Mouse (Mus musculus) limb, embryonic 13.5 days (tissue): ENCODE data around the gene Trpc4ap. TPM values are rescaled to one million over a fixed set of nuclear protein-coding genes. Genes with fewer than 3 reads are reported as not detected.
"Not testable (repeated sequence)": the region's sequence is repeated elsewhere in the genome, so short reads cannot be mapped to it uniquely, and the experiment has no call there.

Source experiments
- ATAC-seq: fragments of 200-750 bp; cut with Nextera tagmentation; 2 replicates; pipeline ENCODE4 v1.8.0; 2017; ENCODE audit warnings: low read depth, moderate number of reproducible peaks, moderate TSS enrichment; ENCODE audit not compliant: low FRiP score
- H3K27ac ChIP-seq: fragments of 300-500 bp; sonication (generic); 2 replicates; pipeline ENCODE4 v1.5.1; 2015; ENCODE audit warnings: inconsistent platforms, mild to moderate bottlenecking, moderate library complexity
- H3K27me3 ChIP-seq: fragments of 300-500 bp; sonication (generic); 2 replicates; pipeline ENCODE4 v1.6.1; 2015; ENCODE audit warnings: mild to moderate bottlenecking, inconsistent platforms
- H3K36me3 ChIP-seq: fragments of 300-500 bp; sonication (generic); 2 replicates; pipeline ENCODE4 v1.6.1; 2015; ENCODE audit warnings: inconsistent platforms, mild to moderate bottlenecking, moderate library complexity
- H3K4me1 ChIP-seq: fragments of 300-500 bp; sonication (generic); 2 replicates; pipeline ENCODE4 v1.6.1; 2015; ENCODE audit warnings: inconsistent platforms
- H3K4me2 ChIP-seq: fragments of 300-500 bp; sonication (generic); replicated peaks from 2 replicates; pipeline ENCODE4 v1.6.1; 2015; ENCODE audit warnings: inconsistent platforms, mild to moderate bottlenecking, moderate library complexity
- H3K4me3 ChIP-seq: fragments of 300-500 bp; sonication (generic); 2 replicates; pipeline ENCODE4 v1.5.1; 2015; ENCODE audit warnings: moderate library complexity, mild to moderate bottlenecking, inconsistent platforms
- H3K9ac ChIP-seq: fragments of 300-500 bp; sonication (generic); 2 replicates; pipeline ENCODE4 v1.6.1; 2015; ENCODE audit warnings: mild to moderate bottlenecking, inconsistent platforms
- H3K9me3 ChIP-seq: fragments of 300-500 bp; sonication (generic); 2 replicates; pipeline ENCODE4 v1.6.1; 2016; ENCODE audit warnings: inconsistent platforms
- WGBS: fragments of 180-500 bp; shearing (Covaris S2); methylation state at CpG from one replicate; pipeline ENCODE4 v1.1.7; 2015; 5-methylcytosine and 5-hydroxymethylcytosine counted together
- polyA plus RNA-seq: library from polyadenylated mRNA; unstranded; fragments of >200 nt; fragmentation: Nextera tagmentation; extraction: Ambion mirVana; gene quantifications from 2 replicates; pipeline ENCODE4 v1.2.1, GENCODE M21; 2015

The Trpc4ap gene
- polyA plus RNA-seq, 1 experiment from 2014 or later: 160 TPM

- Histone ChIP-seq H3K36me3 (peaks cover 53% of the 10 kb centered on the region), H3K9me3 (no peaks in the 10 kb centered on the region), H3K4me2 (no peak overlapping the region), H3K4me3 (no peak overlapping the region), H3K9ac (no peak overlapping the region), H3K4me1 (no peaks in the 10 kb centered on the region), H3K27me3 (no peaks in the 10 kb centered on the region), H3K27ac (no peak overlapping the region)
- ATAC-seq: no peak
- WGBS: 85% methylated on average over 12 of the region's 12 CpGs
Observed at GRCm38 (mm10) chr2:155717082-155717990, 25.2 kb upstream of the Trpc4ap start.

- WGBS: 82% methylated on average over 11 of the region's 11 CpGs
- Histone ChIP-seq H3K4me1 (no peaks in the 10 kb centered on the region), H3K27me3 (no peaks in the 10 kb centered on the region), H3K9me3 (no peaks in the 10 kb centered on the region), H3K36me3 (peaks cover 62% of the 10 kb centered on the region), H3K4me3 (no peak overlapping the region), H3K27ac (no peak overlapping the region), H3K4me2 (no peak overlapping the region), H3K9ac (no peak overlapping the region)
- no peak for ATAC-seq
Observed at GRCm38 (mm10) chr2:155710557-155710956, 18.4 kb upstream of the Trpc4ap start.

- H3K9me3 ChIP-seq: no peaks in the 10 kb centered on the region
Observed at GRCm38 (mm10) chr2:155707251-155707650, 15.1 kb upstream of the Trpc4ap start.

GRCm38 (mm10) chr2:155703630-155704029 lies 11.4 kb upstream of the Trpc4ap start:
- no peak overlapping the region for H3K9ac ChIP-seq
- H3K4me3 ChIP-seq: no peak overlapping the region
- H3K4me2 ChIP-seq: no peak overlapping the region
- no peaks in the 10 kb centered on the region for H3K4me1 ChIP-seq
- no peak for ATAC-seq
- H3K9me3 ChIP-seq: no peaks in the 10 kb centered on the region
- 66% methylated on average over 4 of the region's 4 CpGs for WGBS
- no peak overlapping the region for H3K27ac ChIP-seq
- no peaks in the 10 kb centered on the region for H3K27me3 ChIP-seq
- H3K36me3 ChIP-seq: peaks cover 52% of the 10 kb centered on the region

More at GRCm38 (mm10) chr2:155707251-155707650, 15.1 kb upstream of the Trpc4ap start:
- Histone ChIP-seq H3K27me3 (no peaks in the 10 kb centered on the region), H3K4me1 (no peaks in the 10 kb centered on the region), H3K36me3 (peaks cover 67% of the 10 kb centered on the region), H3K4me2 (no peak overlapping the region), H3K4me3 (no peak overlapping the region), H3K9ac (no peak overlapping the region), H3K27ac (no peak overlapping the region)
- WGBS: 90% methylated on average over 4 of the region's 4 CpGs
- no peak for ATAC-seq

GRCm38 (mm10) chr2:155701399-155701919 lies 9.3 kb upstream of the Trpc4ap start:
- no peak for ATAC-seq
- 90% methylated on average over 19 of the region's 19 CpGs for WGBS

GRCm38 (mm10) chr2:155698443-155698842 lies 6.3 kb upstream of the Trpc4ap start:
- not testable (repeated sequence) for H3K4me2 ChIP-seq, H3K9ac ChIP-seq, H3K27me3 ChIP-seq, H3K9me3 ChIP-seq, H3K4me3 ChIP-seq, ATAC-seq, H3K27ac ChIP-seq, H3K4me1 ChIP-seq
- peaks cover 17% of the 10 kb centered on the region for H3K36me3 ChIP-seq
- 91% methylated on average over 6 of the region's 6 CpGs for WGBS

More at GRCm38 (mm10) chr2:155701399-155701919, 9.3 kb upstream of the Trpc4ap start:
- no peaks in the 10 kb centered on the region for H3K9me3 ChIP-seq
- H3K27ac ChIP-seq: no peak overlapping the region
- no peak overlapping the region for H3K9ac ChIP-seq
- peaks cover 40% of the 10 kb centered on the region for H3K36me3 ChIP-seq
- H3K4me3 ChIP-seq: no peak overlapping the region
- H3K4me1 ChIP-seq: no peaks in the 10 kb centered on the region
- H3K27me3 ChIP-seq: no peaks in the 10 kb centered on the region
- H3K4me2 ChIP-seq: no peak overlapping the region

GRCm38 (mm10) chr2:155696851-155697250 lies 4.7 kb upstream of the Trpc4ap start:
- Histone ChIP-seq H3K27me3 (no peaks in the 10 kb centered on the region), H3K4me3 (no peak overlapping the region), H3K4me2 (no peak overlapping the region), H3K4me1 (no peaks in the 10 kb centered on the region), H3K9me3 (no peaks in the 10 kb centered on the region), H3K36me3 (peaks cover 7% of the 10 kb centered on the region; the same call in 1 of the 2 replicates), H3K27ac (no peak overlapping the region), H3K9ac (no peak overlapping the region)
- ATAC-seq: no peak
- WGBS: 77% methylated on average over 7 of the region's 7 CpGs

GRCm38 (mm10) chr2:155696091-155696558 lies 3.9 kb upstream of the Trpc4ap start:
- WGBS: 18% methylated on average over 7 of the region's 7 CpGs
- H3K9ac ChIP-seq: no peak overlapping the region
- ATAC-seq: no peak
- H3K4me1 ChIP-seq: peaks cover 2% of the 10 kb centered on the region
- no peaks in the 10 kb centered on the region for H3K27me3 ChIP-seq
- no peak overlapping the region for H3K4me2 ChIP-seq
- no peak overlapping the region for H3K27ac ChIP-seq
- H3K36me3 ChIP-seq: peaks cover under 1% of the 10 kb centered on the region; the same call in 1 of the 2 replicates
- H3K4me3 ChIP-seq: no peak overlapping the region
- H3K9me3 ChIP-seq: no peaks in the 10 kb centered on the region

- H3K27me3 ChIP-seq: no peaks in the 10 kb centered on the region
- no peak overlapping the region for H3K27ac ChIP-seq
- H3K9ac ChIP-seq: no peak overlapping the region
- H3K4me2 ChIP-seq: no peak overlapping the region
- H3K4me1 ChIP-seq: peaks cover 11% of the 10 kb centered on the region
- no peak overlapping the region for H3K4me3 ChIP-seq
- no peaks in the 10 kb centered on the region for H3K36me3 ChIP-seq
- ATAC-seq: no peak
- H3K9me3 ChIP-seq: no peaks in the 10 kb centered on the region
- 74% methylated on average over 3 of the region's 3 CpGs for WGBS
Observed at GRCm38 (mm10) chr2:155695316-155695715, 3.1 kb upstream of the Trpc4ap start.

GRCm38 (mm10) chr2:155694564-155694963 lies 2.4 kb upstream of the Trpc4ap start:
- Histone ChIP-seq H3K9ac (no peak overlapping the region), H3K4me3 (no peak overlapping the region), H3K9me3 (no peaks in the 10 kb centered on the region), H3K36me3 (no peaks in the 10 kb centered on the region), H3K4me2 (no peak overlapping the region), H3K27ac (no peak overlapping the region), H3K4me1 (peaks cover 17% of the 10 kb centered on the region), H3K27me3 (no peaks in the 10 kb centered on the region)
- no peak for ATAC-seq
- 70% methylated on average over 2 of the region's 2 CpGs for WGBS

GRCm38 (mm10) chr2:155693136-155693535 lies 952 bp upstream of the Trpc4ap start:
- H3K9ac ChIP-seq: no peak overlapping the region
- H3K36me3 ChIP-seq: 0 out of 2 replicates have a peak, but pooled peaks cover under 1% of the 10 kb centered on the region
- H3K4me3 ChIP-seq: no peak overlapping the region
- H3K4me1 ChIP-seq: peaks cover 22% of the 10 kb centered on the region
- no peak overlapping the region for H3K27ac ChIP-seq
- H3K27me3 ChIP-seq: no peaks in the 10 kb centered on the region
- no peaks in the 10 kb centered on the region for H3K9me3 ChIP-seq
- 72% methylated on average over 4 of the region's 4 CpGs for WGBS
- ATAC-seq: no peak
- H3K4me2 ChIP-seq: no peak overlapping the region

- Histone ChIP-seq H3K27ac (peak overlapping the region; percentile 69; the same call in 1 of the 2 replicates), H3K4me2 (peak overlapping the region; percentile 77), H3K27me3 (no peaks in the 10 kb centered on the region), H3K4me1 (peaks cover 22% of the 10 kb centered on the region), H3K4me3 (peak overlapping the region; percentile 96), H3K9ac (peak overlapping the region; percentile 95), H3K36me3 (peaks cover 15% of the 10 kb centered on the region), H3K9me3 (no peaks in the 10 kb centered on the region)
- no peak for ATAC-seq
- WGBS: 5% methylated on average over 8 of the region's 8 CpGs
Observed at GRCm38 (mm10) chr2:155691336-155691722, 855 bp downstream of the Trpc4ap start.
